Mouse (Mus musculus) left cerebral cortex, postnatal 25 days (tissue): Measurements from ENCODE around the gene Gabpb2. TPM values are rescaled to one million over a fixed set of nuclear protein-coding genes. Genes with fewer than 3 reads are reported as not detected.

Source experiments
- DNase-seq, 2 experiments: peaks; one replicate each; pipeline ENCODE4 v3.0.0; 2022; ENCODE audit warnings: low spot score in 2 of 2, mixed read lengths in 1 of 2
- intact Hi-C: fragments of 180-260 bp; cut with DNase I; formaldehyde crosslinking; loops from one replicate; pipeline ENCODE4 v1.15.1; 2025
- total RNA-seq, 2 experiments: library from RNA; stranded (reverse); gene quantifications; 2 replicates each; pipeline ENCODE4 v1.2.3; 2021

Gabpb2 gene
- total RNA-seq, result 1 to 10 TPM; 7.5 to 8.9 TPM

GRCm38 (mm10) chr3:95217255-95218134 is at the start of gene Gabpb2:
Gene Gabpb2, minus strand, starts transcription at chr3:95217916.
- intact Hi-C loops, result loop anchor here (1.0 to 10.0 kb wide), 3 partner anchors 10 to 75 kb away; partner anchors contain the start of gene Tnfaip8l2

GRCm38 (mm10) chr3:95266052-95266451 is 48.3 kb upstream of the Gabpb2 start:
- intact Hi-C loops, result loop anchor here (10.0 kb wide), 1 partner anchor 51 kb away; the partner anchor contains the start of gene Gabpb2

More at GRCm38 (mm10) chr3:95217255-95218134, at the start of gene Gabpb2:
- DNase-seq, result peak; percentile 88 to 90

GRCm38 (mm10) chr3:95264724-95265123 is 47.0 kb upstream of the Gabpb2 start:
- intact Hi-C loops, result loop anchor here (5.0 to 10.0 kb wide), 2 partner anchors 50 to 122 kb away; partner anchors contain the start of genes Gabpb2 and Tnfaip8l2

More at GRCm38 (mm10) chr3:95266052-95266451, 48.3 kb upstream of the Gabpb2 start:
- DNase-seq, result no peak

GRCm38 (mm10) chr3:95263089-95263739 is 45.5 kb upstream of the Gabpb2 start:
- intact Hi-C loops, result loop anchor here (5.0 to 10.0 kb wide), 2 partner anchors 48 to 121 kb away; partner anchors contain the start of genes Gabpb2 and Tnfaip8l2
- peak; percentile 51 to 59 for DNase-seq

More at GRCm38 (mm10) chr3:95264724-95265123, 47.0 kb upstream of the Gabpb2 start:
- DNase-seq, result peak in 1 of 2 experiments; percentile 75

- no peak for DNase-seq
These were observed 44.3 kb upstream of the Gabpb2 start for GRCm38 (mm10) chr3:95261975-95262374.

GRCm38 (mm10) chr3:95256931-95257330 is 39.2 kb upstream of the Gabpb2 start:
- no peak for DNase-seq
- intact Hi-C loops, result no loop called here

More at GRCm38 (mm10) chr3:95261975-95262374, 44.3 kb upstream of the Gabpb2 start:
- intact Hi-C loops, result loop anchor here (5.0 to 10.0 kb wide), 2 partner anchors 47 to 120 kb away; partner anchors contain the start of genes Gabpb2 and Tnfaip8l2

GRCm38 (mm10) chr3:95250783-95251424 is 33.2 kb upstream of the Gabpb2 start, which contains the start of gene Bnipl:
Gene Bnipl, minus strand, starts transcription at chr3:95251193.
- intact Hi-C loops, result no loop called here
- no peak for DNase-seq

GRCm38 (mm10) chr3:95250361-95250760 is 32.6 kb upstream of the Gabpb2 start:
- intact Hi-C loops, result no loop called here
- no peak for DNase-seq

- intact Hi-C loops, result no loop called here
These were observed 30.1 kb upstream of the Gabpb2 start for GRCm38 (mm10) chr3:95247660-95248336.

GRCm38 (mm10) chr3:95246465-95247231 is 28.9 kb upstream of the Gabpb2 start:
- intact Hi-C loops, result no loop called here
- peak; percentile 38 to 72 for DNase-seq

More at GRCm38 (mm10) chr3:95247660-95248336, 30.1 kb upstream of the Gabpb2 start:
- no peak for DNase-seq

GRCm38 (mm10) chr3:95243086-95243485 is 25.4 kb upstream of the Gabpb2 start:
- intact Hi-C loops, result no loop called here
- peak in 1 of 2 experiments; percentile 62 for DNase-seq

- intact Hi-C loops, result no loop called here
- no peak for DNase-seq
These were observed 23.8 kb upstream of the Gabpb2 start, which contains the start of gene Gm128 for GRCm38 (mm10) chr3:95241498-95241897. Gene Gm128, minus strand, starts transcription at chr3:95241598.

- no peak for DNase-seq
- intact Hi-C loops, result no loop called here
These were observed 23.2 kb upstream of the Gabpb2 start for GRCm38 (mm10) chr3:95240900-95241299.

GRCm38 (mm10) chr3:95239971-95240370 is 22.3 kb upstream of the Gabpb2 start:
- no peak for DNase-seq
- intact Hi-C loops, result no loop called here

- intact Hi-C loops, result no loop called here
- DNase-seq, result no peak
These were observed 21.3 kb upstream of the Gabpb2 start for GRCm38 (mm10) chr3:95239022-95239421.

- DNase-seq, result no peak
- intact Hi-C loops, result no loop called here
These were observed 19.9 kb upstream of the Gabpb2 start for GRCm38 (mm10) chr3:95237541-95238099.

- no peak for DNase-seq
These were observed 17.9 kb upstream of the Gabpb2 start for GRCm38 (mm10) chr3:95235386-95236301.

More at GRCm38 (mm10) chr3:95235386-95236301, 17.9 kb upstream of the Gabpb2 start:
- intact Hi-C loops, result no loop called here
